Mouse (Mus musculus) heart, postnatal 0 days (tissue): ENCODE measurements around the gene Prkag3. TPM values are rescaled to one million over a fixed set of nuclear protein-coding genes. Genes with fewer than 3 reads are reported as not detected.

Source experiments
- ATAC-seq: fragments of 200-750 bp; cut with Nextera tagmentation; 2 replicates; pipeline ENCODE4 v1.8.0; 2017; ENCODE audit warnings: low read depth, moderate number of reproducible peaks, moderate library complexity; ENCODE audit not compliant: insufficient read depth
- DNase-seq: peaks from one replicate; pipeline ENCODE4 v3.0.0-alpha.2; 2016; ENCODE audit warnings: low spot score
- H3K27ac ChIP-seq: fragments of 300-500 bp; sonication (generic); 2 replicates; pipeline ENCODE4 v1.5.1; 2014; ENCODE audit warnings: low read depth, mild to moderate bottlenecking
- H3K27me3 ChIP-seq: fragments of 300-500 bp; sonication (generic); 2 replicates; pipeline ENCODE4 v1.6.1; 2014; ENCODE audit warnings: low read length, mixed read lengths; ENCODE audit not compliant: control insufficient read depth, insufficient read depth
- H3K36me3 ChIP-seq: fragments of 300-500 bp; sonication (generic); replicated peaks from 2 replicates; pipeline ENCODE4 v1.6.1; 2014; ENCODE audit warnings: low read length, mixed read lengths; ENCODE audit not compliant: control insufficient read depth, insufficient read depth
- H3K4me1 ChIP-seq: fragments of 300-500 bp; sonication (generic); 2 replicates; pipeline ENCODE4 v1.6.1; 2014; ENCODE audit warnings: antibody characterized with exemption; ENCODE audit not compliant: control insufficient read depth, insufficient read depth
- H3K4me2 ChIP-seq: fragments of 300-500 bp; sonication (generic); 2 replicates; pipeline ENCODE4 v1.6.1; 2014; ENCODE audit warnings: low read depth, mild to moderate bottlenecking, low read length, moderate library complexity
- H3K4me3 ChIP-seq: fragments of 300-500 bp; sonication (generic); 2 replicates; pipeline ENCODE4 v1.5.1; 2014; ENCODE audit warnings: low read depth, low read length
- H3K9ac ChIP-seq: fragments of 300-500 bp; sonication (generic); replicated peaks from 2 replicates; pipeline ENCODE4 v1.6.1; 2014; ENCODE audit warnings: low read depth, low read length, mixed read lengths
- H3K9me3 ChIP-seq: fragments of 300-500 bp; sonication (generic); replicated peaks from 2 replicates; pipeline ENCODE4 v1.6.1; 2016; ENCODE audit warnings: low read length; ENCODE audit not compliant: control insufficient read depth
- CTCF ChIP-seq: IDR thresholded peaks from 2 replicates; pipeline ENCODE4 v1.5.1; 2016; ENCODE audit warnings: antibody characterized with exemption, control low read depth, low read depth
- EP300 ChIP-seq: IDR thresholded peaks from 2 replicates; pipeline ENCODE4 v1.6.1; 2016; ENCODE audit warnings: antibody characterized with exemption, low read depth
- WGBS: fragments of 180-500 bp; shearing (Covaris S2); extraction: QIAGEN DNeasy Blood & Tissue Kit; methylation state at CpG from one replicate; pipeline ENCODE4 v1.1.7; 2014; 5-methylcytosine and 5-hydroxymethylcytosine counted together
- polyA plus RNA-seq: library from polyadenylated mRNA; unstranded; fragments of >200 nt; fragmentation: Nextera tagmentation; extraction: Ambion mirVana; gene quantifications from 2 replicates; pipeline ENCODE4 v1.2.1, GENCODE M21; 2015
- total RNA-seq: library from RNA; depleted of rRNA; stranded (reverse); fragments of >200 nt; gene quantifications from 2 replicates; pipeline ENCODE4 v1.2.3, GENCODE M21; 2014; ENCODE audit warnings: low replicate concordance

Prkag3 gene
- total and polyA plus RNA-seq, 2 experiments from 2014 or later, result 2.0 to 9.6 TPM

DNA sequence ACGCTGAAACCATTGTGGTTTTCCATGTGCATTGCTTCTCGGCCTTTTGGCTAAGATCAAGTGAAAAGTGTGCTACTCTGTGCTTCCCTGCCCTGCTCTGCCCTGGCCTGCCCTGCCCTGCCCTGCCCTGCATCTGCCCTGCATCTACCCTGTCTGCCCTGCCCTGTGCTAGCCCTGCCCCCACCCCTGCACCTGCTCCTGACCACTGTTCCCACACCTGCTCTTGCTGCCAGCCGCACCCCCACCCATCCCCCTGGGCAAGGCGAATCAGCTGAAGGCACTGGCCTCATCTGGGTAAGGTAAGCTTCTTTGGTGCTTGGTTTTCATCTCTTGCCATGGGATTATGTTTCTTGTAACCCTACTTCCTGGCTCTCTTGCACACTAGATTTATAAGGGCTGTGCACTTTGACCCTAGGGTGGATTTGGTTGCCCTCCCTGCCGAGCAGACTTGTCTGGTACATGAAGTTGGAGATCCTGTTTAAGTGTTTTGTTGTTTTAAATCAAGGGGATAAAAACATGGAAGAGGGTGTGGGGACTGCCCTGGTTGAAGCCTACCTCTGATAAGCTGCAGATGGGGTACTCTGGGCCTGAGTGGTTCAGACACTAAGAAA lies 5.3 kb upstream of the Prkag3 start:
- Histone ChIP-seq H3K27me3 (no peaks in the 10 kb centered on the region), H3K9me3 (no peaks in the 10 kb centered on the region), H3K4me2 (no peak overlapping the region), H3K4me1 (no peaks in the 10 kb centered on the region; the same call in 1 of the 2 replicates), H3K27ac (no peak overlapping the region), H3K9ac (no peak overlapping the region), H3K4me3 (no peak overlapping the region), H3K36me3 (no peaks in the 10 kb centered on the region)
- 69% methylated on average over 5 of the region's 5 CpGs for WGBS
- DNase-seq (no peak), ATAC-seq (no peak)
- TF ChIP-seq EP300 (no peak), CTCF (no peak)

DNA sequence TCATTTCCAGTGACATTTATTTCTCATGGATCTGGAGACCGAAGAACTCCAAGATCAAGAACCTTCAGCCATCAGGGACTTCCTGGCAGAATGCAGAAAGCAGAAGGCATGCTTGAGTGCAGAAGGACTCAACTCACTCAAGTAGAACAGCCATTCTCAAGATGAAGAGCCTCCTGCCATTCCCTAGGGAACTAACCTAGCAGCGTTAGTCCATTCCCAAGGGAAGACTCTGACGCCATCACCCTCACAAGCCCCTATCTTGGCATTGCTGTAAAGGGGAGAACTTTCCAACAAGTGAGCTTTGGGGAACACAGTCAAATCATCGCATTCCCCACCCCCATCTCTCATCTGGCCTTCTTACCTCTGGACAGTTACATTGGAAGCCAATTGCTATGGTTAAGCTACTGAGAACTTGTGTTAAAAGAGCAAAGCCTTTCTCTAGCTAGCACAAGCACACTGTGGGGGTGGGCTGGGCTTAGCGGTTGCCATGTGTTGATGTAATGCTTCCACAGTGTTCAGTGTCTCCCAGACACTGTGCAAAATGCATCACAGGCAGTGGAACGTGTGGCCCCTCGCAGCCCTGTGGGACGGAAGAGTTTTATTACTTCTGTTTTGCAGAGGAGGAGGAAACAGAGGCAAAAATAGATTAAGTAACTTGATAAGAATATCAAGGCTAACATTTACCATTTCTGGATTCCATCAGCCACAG lies 4.4 kb upstream of the Prkag3 start:
- H3K4me2 ChIP-seq, result no peak overlapping the region
- no peak overlapping the region for H3K4me3 ChIP-seq
- TF ChIP-seq CTCF, result no peak
- TF ChIP-seq EP300, result no peak
- no peaks in the 10 kb centered on the region; the same call in 1 of the 2 replicates for H3K4me1 ChIP-seq
- no peaks in the 10 kb centered on the region for H3K9me3 ChIP-seq
- ATAC-seq (no peak), DNase-seq (no peak)
- no peaks in the 10 kb centered on the region for H3K36me3 ChIP-seq
- H3K27ac ChIP-seq, result no peak overlapping the region
- WGBS, result 77% methylated on average over 8 of the region's 8 CpGs
- no peak overlapping the region for H3K9ac ChIP-seq
- H3K27me3 ChIP-seq, result no peaks in the 10 kb centered on the region

DNA sequence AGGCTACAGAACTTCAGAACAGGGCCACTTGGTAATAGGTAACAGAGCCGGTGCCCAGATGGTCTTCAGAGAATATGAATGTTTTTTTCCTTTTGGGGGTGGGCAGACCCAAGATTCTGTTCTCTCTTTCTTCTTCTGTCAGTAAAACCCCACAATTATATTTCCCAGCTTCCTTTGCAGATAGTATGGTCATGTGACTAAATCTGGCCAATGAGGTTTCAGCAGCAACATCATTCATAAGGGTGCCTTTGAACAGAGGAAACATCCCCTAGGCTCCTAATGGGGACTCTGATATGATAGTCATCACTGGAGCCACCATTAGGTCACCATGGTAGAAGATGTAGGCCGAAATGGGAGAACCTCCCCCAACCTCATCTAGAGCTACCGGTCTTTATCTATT lies 3.8 kb upstream of the Prkag3 start:
- no peaks in the 10 kb centered on the region for H3K27me3 ChIP-seq
- H3K9me3 ChIP-seq, result no peaks in the 10 kb centered on the region
- no peak for TF ChIP-seq EP300
- no peak for TF ChIP-seq CTCF
- no peak for ATAC-seq
- no peak overlapping the region for H3K27ac ChIP-seq
- H3K4me3 ChIP-seq, result no peak overlapping the region
- no peak overlapping the region for H3K4me2 ChIP-seq
- no peak overlapping the region for H3K9ac ChIP-seq
- no peaks in the 10 kb centered on the region for H3K36me3 ChIP-seq
- H3K4me1 ChIP-seq, result no peaks in the 10 kb centered on the region; the same call in 1 of the 2 replicates
- DNase-seq, result no peak
- WGBS, result 96% methylated on average over 3 of the region's 3 CpGs

DNA sequence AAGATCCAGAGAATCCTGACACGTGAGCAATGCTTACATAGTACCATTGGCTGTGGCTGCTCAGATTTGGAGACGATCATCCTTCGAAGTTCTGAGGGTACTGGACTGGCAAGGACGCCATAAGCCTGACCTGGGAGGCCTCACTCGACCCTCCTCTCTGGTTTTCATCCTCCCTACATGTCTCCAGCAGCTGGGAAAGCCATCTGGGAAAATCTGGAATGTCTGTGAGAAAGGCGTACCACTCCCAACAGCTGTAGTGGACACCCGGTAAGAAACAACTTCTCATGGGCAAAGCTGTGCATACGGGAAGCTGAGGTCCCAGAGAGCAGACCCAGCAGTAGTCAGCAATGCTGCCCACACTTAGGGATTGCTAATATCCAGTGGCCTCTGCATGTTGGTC lies 3.1 kb upstream of the Prkag3 start:
- 87% methylated on average over 8 of the region's 8 CpGs for WGBS

DNA sequence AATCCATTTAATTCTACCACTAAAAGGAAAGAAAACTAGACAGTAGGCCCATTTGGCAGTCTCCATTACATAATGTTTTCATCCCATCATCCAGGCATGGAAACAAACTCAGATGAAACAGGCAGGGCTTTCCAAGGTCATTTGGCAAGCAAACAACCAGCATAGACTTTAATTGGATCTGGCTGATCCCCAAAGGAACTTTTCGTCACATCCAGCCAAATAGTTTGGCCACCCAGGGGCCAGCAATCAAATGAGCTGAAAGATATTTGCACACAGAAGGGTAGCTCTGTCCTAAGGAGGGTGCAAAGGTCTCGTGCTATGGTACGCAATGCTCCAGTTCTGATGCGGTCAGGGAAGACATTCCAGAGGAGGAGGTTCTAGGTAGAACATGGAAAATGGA lies 1.7 kb upstream of the Prkag3 start:
- Histone ChIP-seq H3K36me3 (no peaks in the 10 kb centered on the region), H3K4me2 (no peak overlapping the region), H3K27me3 (no peaks in the 10 kb centered on the region), H3K9ac (no peak overlapping the region), H3K4me1 (no peaks in the 10 kb centered on the region; the same call in 1 of the 2 replicates), H3K4me3 (no peak overlapping the region), H3K9me3 (no peaks in the 10 kb centered on the region), H3K27ac (no peak overlapping the region)
- no peak for TF ChIP-seq EP300
- no peak for TF ChIP-seq CTCF
- 73% methylated on average over 4 of the region's 4 CpGs for WGBS
- ATAC-seq (no peak), DNase-seq (no peak)

More for the DNA sequence above, 3.1 kb upstream of the Prkag3 start:
- no peaks in the 10 kb centered on the region for H3K27me3 ChIP-seq
- ATAC-seq, result no peak
- H3K4me1 ChIP-seq, result no peaks in the 10 kb centered on the region; the same call in 1 of the 2 replicates
- no peak for DNase-seq
- H3K9ac ChIP-seq, result no peak overlapping the region
- no peaks in the 10 kb centered on the region for H3K9me3 ChIP-seq
- H3K4me3 ChIP-seq, result no peak overlapping the region
- no peak for TF ChIP-seq EP300
- no peak for TF ChIP-seq CTCF
- H3K27ac ChIP-seq, result no peak overlapping the region
- H3K4me2 ChIP-seq, result no peak overlapping the region
- no peaks in the 10 kb centered on the region for H3K36me3 ChIP-seq
